Mouse (Mus musculus) hindbrain, embryonic 14.5 days (tissue): Measurements from ENCODE around the gene Tmem56. TPM values are rescaled to one million over a fixed set of nuclear protein-coding genes. Genes with fewer than 3 reads are reported as not detected.

Experiments used
- ATAC-seq: fragments of 200-750 bp; cut with Nextera tagmentation; 2 replicates; pipeline ENCODE4 v1.8.0; 2017; ENCODE audit warnings: moderate number of reproducible peaks, mild to moderate bottlenecking, moderate TSS enrichment, moderate library complexity; ENCODE audit not compliant: low FRiP score
- DNase-seq: peaks from one replicate; pipeline ENCODE4 v3.0.0-alpha.2; 2015; ENCODE audit warnings: low spot score
- H3K27ac ChIP-seq: fragments of 300-500 bp; sonication (generic); 2 replicates; pipeline ENCODE4 v1.5.1; 2014; ENCODE audit warnings: mild to moderate bottlenecking, moderate library complexity
- H3K27me3 ChIP-seq: fragments of 300-500 bp; sonication (generic); 2 replicates; pipeline ENCODE4 v1.6.1; 2014; ENCODE audit warnings: mild to moderate bottlenecking, low read length, mixed read lengths; ENCODE audit not compliant: control insufficient read depth, insufficient read depth
- H3K36me3 ChIP-seq: fragments of 300-500 bp; sonication (generic); replicated peaks from 2 replicates; pipeline ENCODE4 v1.6.1; 2014; ENCODE audit not compliant: control insufficient read depth, insufficient read depth
- H3K4me1 ChIP-seq: fragments of 300-500 bp; sonication (generic); replicated peaks from 2 replicates; pipeline ENCODE4 v1.6.1; 2014; ENCODE audit warnings: antibody characterized with exemption, low read length, mixed read lengths; ENCODE audit not compliant: control insufficient read depth, insufficient read depth
- H3K4me2 ChIP-seq: fragments of 300-500 bp; sonication (generic); replicated peaks from 2 replicates; pipeline ENCODE4 v1.6.1; 2014; ENCODE audit warnings: mild to moderate bottlenecking, moderate library complexity
- H3K4me3 ChIP-seq: fragments of 300-500 bp; sonication (generic); replicated peaks from 2 replicates; pipeline ENCODE4 v1.5.1; 2014; ENCODE audit warnings: mild to moderate bottlenecking, low read length
- H3K9ac ChIP-seq: fragments of 300-500 bp; sonication (generic); 2 replicates; pipeline ENCODE4 v1.6.1; 2014
- H3K9me3 ChIP-seq: fragments of 300-500 bp; sonication (generic); 2 replicates; pipeline ENCODE4 v1.6.1; 2016; ENCODE audit warnings: low read length; ENCODE audit not compliant: control insufficient read depth
- WGBS: fragments of 180-500 bp; shearing (Covaris S2); extraction: QIAGEN DNeasy Blood & Tissue Kit; methylation state at CpG from one replicate; pipeline ENCODE4 v1.1.7; 2014; 5-methylcytosine and 5-hydroxymethylcytosine counted together
- polyA plus RNA-seq: library from polyadenylated mRNA; unstranded; fragments of >200 nt; fragmentation: Nextera tagmentation; extraction: Ambion mirVana; gene quantifications from 2 replicates; pipeline ENCODE4 v1.2.1, GENCODE M21; 2014

Gene Tmem56
- polyA plus RNA-seq, 1 experiment from 2014 or later: 4.3 TPM

DNA sequence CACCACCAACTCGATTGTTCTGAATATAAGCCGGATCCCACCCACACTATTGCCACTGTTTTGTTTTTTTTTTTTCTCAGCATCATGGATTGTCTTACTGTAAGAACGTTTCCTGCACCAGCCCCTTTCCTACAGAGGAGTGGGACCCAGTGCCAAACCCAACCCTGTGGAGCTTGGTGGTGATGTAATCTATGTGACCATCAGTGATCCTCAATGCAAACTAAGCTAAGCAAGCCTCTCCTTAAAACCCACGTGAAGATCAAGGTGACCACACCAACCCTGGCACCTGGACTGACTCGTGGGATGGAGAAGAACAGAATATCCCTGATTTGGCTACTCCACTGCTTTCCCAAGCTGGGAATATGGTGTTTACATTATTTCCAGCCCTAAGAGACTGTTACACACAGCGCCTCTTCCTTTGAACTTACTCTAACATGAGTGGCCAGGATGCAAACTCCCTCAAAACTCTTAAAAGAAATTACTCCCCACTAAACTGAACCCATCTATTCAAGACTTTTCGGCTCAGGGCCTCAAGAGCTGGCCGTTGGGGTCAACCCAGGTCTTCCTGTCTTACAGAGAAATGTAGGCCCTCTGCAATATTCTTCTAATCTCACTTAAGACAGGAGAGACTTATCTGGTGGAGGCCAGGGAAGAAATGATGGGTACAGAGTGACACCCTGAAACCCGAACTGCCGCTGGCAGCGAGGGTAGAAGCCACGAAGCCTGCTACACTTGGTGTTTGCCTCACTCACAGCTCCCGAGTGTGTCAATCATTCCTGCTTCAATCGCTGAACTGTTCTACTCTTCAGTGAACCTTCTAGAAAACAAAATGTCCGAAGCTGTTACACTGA is 113.6 kb downstream of the Tmem56 start:
- Histone ChIP-seq H3K27ac (no peak overlapping the region), H3K27me3 (no peaks in the 10 kb centered on the region), H3K4me3 (no peak overlapping the region), H3K9ac (no peak overlapping the region), H3K4me2 (no peak overlapping the region), H3K36me3 (no peaks in the 10 kb centered on the region), H3K4me1 (0 out of 2 replicates have a peak, but pooled peaks cover 8% of the 10 kb centered on the region), H3K9me3 (no peaks in the 10 kb centered on the region)
- 76% methylated on average over 15 of the region's 15 CpGs for WGBS
- DNase-seq (no peak), ATAC-seq (no peak)

DNA sequence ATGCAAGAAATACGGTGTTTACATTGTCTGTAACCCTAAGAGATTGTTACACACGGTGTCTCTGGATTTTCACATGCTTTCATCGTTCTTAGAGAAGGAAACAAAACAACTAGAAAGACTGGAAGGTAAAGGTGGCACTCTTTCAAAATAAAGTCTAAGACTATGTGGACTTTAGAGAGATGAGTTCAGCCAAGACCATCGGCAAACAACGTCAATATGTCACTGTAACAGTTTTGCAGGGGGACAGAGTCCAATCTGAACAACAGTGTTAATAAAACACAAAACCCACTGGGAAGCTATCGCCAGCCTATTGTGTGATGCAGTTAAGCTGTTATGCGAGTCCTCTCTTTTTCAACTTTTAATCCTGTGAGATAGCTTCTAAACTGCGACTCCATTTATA is 114.3 kb downstream of the Tmem56 start:
- Histone ChIP-seq H3K36me3 (no peaks in the 10 kb centered on the region), H3K9me3 (no peaks in the 10 kb centered on the region), H3K27me3 (no peaks in the 10 kb centered on the region), H3K27ac (no peak overlapping the region), H3K4me2 (no peak overlapping the region), H3K4me3 (no peak overlapping the region), H3K9ac (no peak overlapping the region), H3K4me1 (0 out of 2 replicates have a peak, but pooled peaks cover 8% of the 10 kb centered on the region)
- DNase-seq (no peak), ATAC-seq (no peak)
- WGBS: 90% methylated on average over 8 of the region's 8 CpGs

DNA sequence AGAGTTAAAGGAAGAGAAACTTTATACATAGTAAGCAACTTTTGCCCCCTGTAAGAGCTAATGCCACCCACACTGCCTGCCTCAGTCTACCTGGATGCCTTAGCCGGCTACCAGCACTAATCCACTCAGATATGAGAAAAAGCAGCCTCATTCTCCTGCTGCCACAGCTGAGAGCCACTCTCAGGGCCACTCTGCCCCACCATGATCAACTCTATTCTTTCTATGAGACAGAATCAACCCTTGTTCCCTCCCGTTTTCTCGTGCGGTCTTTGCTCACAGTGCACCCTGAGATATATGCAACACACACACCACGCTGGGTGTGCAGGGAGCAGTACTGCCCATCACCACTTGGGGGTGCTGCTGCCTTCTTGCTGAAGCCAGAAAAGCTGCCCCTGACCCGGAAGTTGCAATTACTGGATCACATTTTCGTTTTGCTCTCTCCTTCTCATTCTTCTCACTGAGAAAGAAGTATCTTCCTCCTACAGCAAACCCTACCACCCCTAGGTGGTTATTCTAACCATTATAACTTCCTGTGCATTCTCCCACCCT is 119.6 kb downstream of the Tmem56 start:
- no peak for DNase-seq

DNA sequence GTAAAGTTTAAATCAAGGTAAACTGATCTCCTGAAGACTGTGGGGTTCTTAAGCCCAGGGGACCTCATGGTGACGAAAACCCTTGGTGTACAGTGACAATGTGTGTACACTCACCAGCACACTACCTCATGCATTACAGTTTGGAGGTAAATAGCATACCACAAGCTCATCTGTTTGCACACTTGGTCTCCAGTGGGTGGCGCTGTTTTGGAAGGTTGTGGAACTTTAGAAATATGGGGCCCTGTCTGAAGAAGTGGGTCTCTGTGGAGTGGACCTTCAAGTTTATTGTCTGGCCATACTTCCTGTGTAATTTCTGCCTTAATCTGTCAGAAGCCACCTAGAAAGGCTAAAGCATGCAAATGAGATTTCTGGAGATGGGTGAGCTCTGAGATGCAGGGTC is 121.2 kb downstream of the Tmem56 start:
- H3K4me1 ChIP-seq: peaks cover 7% of the 10 kb centered on the region; the same call in 1 of the 2 replicates
- WGBS: 45% methylated on average over 2 of the region's 2 CpGs
- no peaks in the 10 kb centered on the region for H3K27me3 ChIP-seq
- H3K4me2 ChIP-seq: no peak overlapping the region
- no peak for DNase-seq
- H3K9me3 ChIP-seq: no peaks in the 10 kb centered on the region
- H3K36me3 ChIP-seq: no peaks in the 10 kb centered on the region
- no peak overlapping the region for H3K9ac ChIP-seq
- H3K4me3 ChIP-seq: no peak overlapping the region
- no peak for ATAC-seq
- no peak overlapping the region for H3K27ac ChIP-seq

More for the DNA sequence above, 119.6 kb downstream of the Tmem56 start:
- no peak for ATAC-seq
- Histone ChIP-seq H3K9ac (no peak overlapping the region), H3K27me3 (no peaks in the 10 kb centered on the region), H3K4me2 (no peak overlapping the region), H3K4me1 (0 out of 2 replicates have a peak, but pooled peaks cover 5% of the 10 kb centered on the region), H3K36me3 (no peaks in the 10 kb centered on the region), H3K9me3 (no peaks in the 10 kb centered on the region), H3K27ac (no peak overlapping the region), H3K4me3 (no peak overlapping the region)
- 41% methylated on average over 7 of the region's 7 CpGs for WGBS

DNA sequence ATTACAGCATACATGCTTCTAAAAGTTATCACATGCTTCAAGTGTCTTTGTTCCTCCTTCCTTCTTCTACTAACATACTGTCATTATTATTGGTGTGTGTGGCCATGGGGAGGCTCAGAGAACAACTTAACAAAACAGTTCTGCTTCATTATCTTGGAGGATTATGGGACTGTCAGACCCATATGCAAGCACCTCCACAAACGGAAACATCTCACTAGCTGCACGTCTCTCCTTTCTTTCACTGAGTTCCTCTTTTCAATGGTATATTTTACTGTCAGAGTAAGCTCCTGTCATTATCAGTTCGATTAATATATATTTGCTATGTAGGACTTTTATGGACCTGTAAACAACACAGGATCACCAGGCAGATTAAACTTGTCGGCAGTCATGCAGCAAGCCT is 122.5 kb downstream of the Tmem56 start:
- Histone ChIP-seq H3K9me3 (no peaks in the 10 kb centered on the region), H3K4me3 (no peak overlapping the region), H3K27me3 (no peaks in the 10 kb centered on the region), H3K27ac (no peak overlapping the region), H3K9ac (no peak overlapping the region), H3K4me1 (peaks cover 14% of the 10 kb centered on the region; the same call in 1 of the 2 replicates), H3K4me2 (no peak overlapping the region), H3K36me3 (no peaks in the 10 kb centered on the region)
- DNase-seq (no peak), ATAC-seq (no peak)
- WGBS: 70% methylated on average over 4 of the region's 4 CpGs

DNA sequence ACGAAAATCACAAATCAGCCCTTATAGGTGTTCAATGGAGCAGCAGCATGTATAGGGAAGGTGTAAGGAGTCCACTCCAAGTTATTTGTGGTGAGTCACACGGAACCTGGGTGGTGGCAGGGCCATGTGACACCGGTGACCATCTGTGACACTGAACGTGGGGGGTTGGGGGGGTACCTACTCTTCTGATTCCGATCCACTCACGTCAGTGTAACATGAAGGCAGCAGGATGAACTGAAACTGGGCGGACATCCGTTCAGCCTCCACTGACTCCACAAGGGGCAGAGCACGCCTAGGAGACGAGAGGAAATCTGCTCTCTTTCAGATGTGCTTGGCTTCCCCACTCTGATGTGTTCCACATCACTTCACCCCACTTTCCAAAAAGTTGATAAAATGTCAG is 123.3 kb downstream of the Tmem56 start:
- Histone ChIP-seq H3K27ac (no peak overlapping the region), H3K36me3 (no peaks in the 10 kb centered on the region), H3K9ac (no peak overlapping the region), H3K4me3 (no peak overlapping the region), H3K9me3 (no peaks in the 10 kb centered on the region), H3K4me1 (peaks cover 14% of the 10 kb centered on the region; the same call in 1 of the 2 replicates), H3K27me3 (no peaks in the 10 kb centered on the region), H3K4me2 (no peak overlapping the region)
- ATAC-seq (0 out of 2 replicates have a peak, but pooled peaks have one; percentile 40), DNase-seq (no peak)
- WGBS: 75% methylated on average over 10 of the region's 10 CpGs

DNA sequence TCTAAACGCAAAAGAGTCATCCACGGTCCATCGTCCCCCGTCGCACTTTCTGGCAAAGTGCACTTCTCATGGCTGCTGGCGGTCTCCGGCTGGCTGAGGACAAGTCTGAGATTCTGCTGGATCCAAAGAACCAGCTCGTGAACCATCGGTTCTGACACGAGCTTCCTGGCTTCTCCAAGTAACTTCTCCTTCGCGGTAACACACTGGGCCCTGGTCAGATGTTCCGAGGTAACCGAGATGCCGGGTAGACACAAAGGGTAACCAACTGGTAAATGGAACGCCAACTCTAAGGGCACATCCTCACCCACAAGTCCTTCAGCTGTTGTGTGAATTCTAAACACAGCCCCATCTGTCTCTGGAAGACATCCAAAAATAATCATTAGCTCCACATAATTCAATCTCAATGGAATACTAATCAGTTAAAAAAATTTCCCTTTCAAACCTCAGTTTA is 124.0 kb downstream of the Tmem56 start:
- WGBS: 82% methylated on average over 16 of the region's 16 CpGs
- Histone ChIP-seq H3K9me3 (no peaks in the 10 kb centered on the region), H3K27me3 (no peaks in the 10 kb centered on the region), H3K9ac (no peak overlapping the region), H3K36me3 (no peaks in the 10 kb centered on the region), H3K4me2 (no peak overlapping the region), H3K4me1 (peaks cover 14% of the 10 kb centered on the region; the same call in 1 of the 2 replicates), H3K4me3 (no peak overlapping the region), H3K27ac (no peak overlapping the region)
- ATAC-seq: no peak
- DNase-seq: no peak

DNA sequence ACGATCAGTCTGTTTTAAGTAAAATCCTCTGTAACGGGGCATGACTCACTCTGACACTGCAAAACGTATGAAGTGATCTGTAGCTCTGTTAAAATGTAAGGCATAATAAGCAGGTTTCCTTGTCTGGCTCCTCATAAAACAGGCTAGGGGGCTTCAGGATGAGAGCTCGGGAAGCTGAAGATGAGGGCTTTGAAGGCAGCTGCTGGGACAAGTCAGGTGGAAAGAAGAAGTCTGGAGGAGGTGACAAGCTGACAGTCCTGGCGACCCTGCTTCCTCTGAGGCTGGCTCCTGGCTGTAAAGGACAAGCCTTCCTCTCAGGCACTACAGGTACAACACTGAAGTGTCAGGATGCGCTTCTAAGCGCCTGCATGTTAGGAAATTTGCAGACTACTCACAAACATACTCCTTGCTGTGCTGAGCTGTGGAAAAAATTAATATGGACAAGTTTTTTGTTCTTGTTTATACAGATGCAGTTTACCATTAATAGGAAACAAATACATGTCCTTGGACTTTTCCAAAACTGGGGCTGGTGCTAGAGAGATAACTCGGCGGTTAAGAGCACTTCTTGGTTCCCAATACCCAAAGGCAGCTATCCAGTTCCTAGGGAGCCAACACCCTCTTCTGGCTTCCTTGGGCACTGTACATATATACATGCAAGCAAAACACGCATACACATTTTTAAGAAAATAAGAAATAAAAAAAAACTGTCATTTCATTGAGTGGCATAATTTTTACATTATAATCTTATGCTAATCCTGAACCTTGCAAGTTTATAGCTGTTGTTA is 125.2 kb downstream of the Tmem56 start:
- no peak for ATAC-seq
- Histone ChIP-seq H3K27me3 (no peaks in the 10 kb centered on the region), H3K9me3 (no peaks in the 10 kb centered on the region), H3K4me1 (peaks cover 14% of the 10 kb centered on the region; the same call in 1 of the 2 replicates), H3K36me3 (no peaks in the 10 kb centered on the region), H3K27ac (no peak overlapping the region), H3K4me3 (no peak overlapping the region), H3K9ac (no peak overlapping the region), H3K4me2 (no peak overlapping the region)
- DNase-seq: peak; percentile 18
- WGBS: 76% methylated on average over 10 of the region's 10 CpGs
